Mouse (Mus musculus) layer of hippocampus, adult 9-10 months (tissue): ENCODE measurements around the gene Pias1.
A peak's percentile ranks its signal among the peaks of the same experiment; 100 is the strongest.

Experiments
- DNase-seq: peaks from one replicate; pipeline ENCODE4 v3.0.0; 2022; ENCODE audit warnings: low spot score

Pias1 gene

GRCm38 (mm10) chr9:62857216-62857615, 130.5 kb downstream of the Pias1 start:
- DNase-seq: no peak

GRCm38 (mm10) chr9:62854483-62854882, 133.2 kb downstream of the Pias1 start:
- no peak for DNase-seq

- no peak for DNase-seq
Measured at GRCm38 (mm10) chr9:62851571-62851970, 136.2 kb downstream of the Pias1 start.

- no peak for DNase-seq
Measured at GRCm38 (mm10) chr9:62848641-62849040, 139.1 kb downstream of the Pias1 start.

GRCm38 (mm10) chr9:62847694-62848093, 140.0 kb downstream of the Pias1 start:
- peak; percentile 83 for DNase-seq

- DNase-seq: no peak
Measured at GRCm38 (mm10) chr9:62844461-62844860, 143.3 kb downstream of the Pias1 start.

GRCm38 (mm10) chr9:62843356-62844024, 144.2 kb downstream of the Pias1 start:
- DNase-seq: no peak

- DNase-seq: no peak
Measured at GRCm38 (mm10) chr9:62839172-62839770, 148.5 kb downstream of the Pias1 start.

GRCm38 (mm10) chr9:62838506-62839171, 149.1 kb downstream of the Pias1 start, which contains the start of gene Cln6:
Cln6 (plus strand) TSS chr9:62838785.
- no peak for DNase-seq

- DNase-seq: no peak
Measured at GRCm38 (mm10) chr9:62838146-62838505, 149.6 kb downstream of the Pias1 start.

GRCm38 (mm10) chr9:62837611-62838010, 150.1 kb downstream of the Pias1 start:
- DNase-seq: no peak

GRCm38 (mm10) chr9:62835705-62836446, 151.8 kb downstream of the Pias1 start:
- DNase-seq: no peak

GRCm38 (mm10) chr9:62834906-62835305, 152.8 kb downstream of the Pias1 start:
- DNase-seq: no peak

- no peak for DNase-seq
Measured at GRCm38 (mm10) chr9:62829877-62830276, 157.8 kb downstream of the Pias1 start.

- DNase-seq: peak; percentile 82
Measured at GRCm38 (mm10) chr9:62828662-62829086, 159.1 kb downstream of the Pias1 start.
